Mouse (Mus musculus) CH12.LX (cell line): ENCODE results near the gene Grk3. TPM values are rescaled to one million over a fixed set of nuclear protein-coding genes. Genes with fewer than 3 reads are reported as not detected.

Experiments used
- DNase-seq: peaks from one replicate; pipeline ENCODE4 v3.0.0-alpha.2; 2013; ENCODE audit errors: extremely low read depth
- H3K27ac ChIP-seq: 2 replicates; pipeline ENCODE4 v1.5.1; 2012; ENCODE audit warnings: low read depth, mild to moderate bottlenecking, control low read depth, moderate library complexity; ENCODE audit not compliant: insufficient read depth
- H3K27me3 ChIP-seq: replicated peaks from 2 replicates; pipeline ENCODE3; 2012; ENCODE audit warnings: inconsistent platforms
- H3K36me3 ChIP-seq, 2 experiments: replicated peaks in 1 of 2; 2 replicates each; pipeline versions ENCODE3 to v1.6.1; 2012; ENCODE audit warnings: inconsistent platforms in 1 of 2, low read length in 1 of 2, mild to moderate bottlenecking in 1 of 2, mixed read lengths in 1 of 2, moderate library complexity in 1 of 2; ENCODE audit not compliant: control insufficient read depth in 1 of 2, insufficient read depth in 1 of 2
- H3K4me1 ChIP-seq, 2 experiments: 2 replicates each; pipeline ENCODE4 v1.6.1; 2012; ENCODE audit warnings: inconsistent platforms in 1 of 2, moderate library complexity in 1 of 2; ENCODE audit not compliant: insufficient read depth in 2 of 2, control insufficient read depth in 1 of 2
- H3K4me2 ChIP-seq: 2 replicates; pipeline ENCODE4 v1.6.1; 2012; ENCODE audit warnings: low read depth, mild to moderate bottlenecking, control low read depth; ENCODE audit not compliant: poor library complexity, insufficient read depth, severe bottlenecking
- H3K4me3 ChIP-seq, 3 experiments: fragments of 150-350 bp in 1 of 3; sonication (generic) in 1 of 3; replicated peaks in 1 of 3; 2 replicates each; pipeline versions ENCODE3 to v1.5.1; 2011 to 2012; ENCODE audit warnings: low read depth in 2 of 3, low read length in 2 of 3, mild to moderate bottlenecking in 2 of 3, moderate library complexity in 2 of 3, control low read depth in 1 of 3, improper control_type of control experiment in 1 of 3, inconsistent platforms in 1 of 3, mixed read lengths in 1 of 3; ENCODE audit not compliant: poor library complexity in 1 of 3
- H3K79me2 ChIP-seq: replicated peaks from 2 replicates; pipeline ENCODE4 v1.6.1; 2012; ENCODE audit warnings: mild to moderate bottlenecking, moderate library complexity; ENCODE audit not compliant: control insufficient read depth, poor library complexity, insufficient read depth, severe bottlenecking; ENCODE audit errors: extremely low read depth
- H3K9ac ChIP-seq: 2 replicates; pipeline ENCODE4 v1.6.1; 2012; ENCODE audit warnings: low read depth, mild to moderate bottlenecking, control low read depth, moderate library complexity; ENCODE audit not compliant: insufficient read depth
- H3K9me3 ChIP-seq: replicated peaks from 2 replicates; pipeline ENCODE3; 2012; ENCODE audit warnings: low read length, inconsistent platforms, mixed read lengths
- CTCF ChIP-seq, 2 experiments: IDR thresholded peaks in 1 of 2; conservative IDR thresholded peaks in 1 of 2; 2 replicates each; pipeline ENCODE4 v1.5.1; 2011 to 2012; ENCODE audit warnings: low read depth in 2 of 2, low read length in 2 of 2, improper control_type of control experiment in 1 of 2, inconsistent platforms in 1 of 2, mild to moderate bottlenecking in 1 of 2, moderate library complexity in 1 of 2
- ELF1 ChIP-seq: IDR thresholded peaks from 2 replicates; pipeline ENCODE4 v1.6.1; 2014; ENCODE audit warnings: low read depth, mild to moderate bottlenecking, inconsistent platforms, low read length, improper control_type of control experiment
- ETS1 ChIP-seq: conservative IDR thresholded peaks from 2 replicates; pipeline ENCODE4 v1.6.1; 2012; ENCODE audit warnings: low read depth, mild to moderate bottlenecking, inconsistent platforms, low read length, improper control_type of control experiment, moderate library complexity
- HCFC1 ChIP-seq: IDR thresholded peaks from 2 replicates; pipeline ENCODE4 v1.6.1; 2012; ENCODE audit warnings: low read depth, mild to moderate bottlenecking, inconsistent platforms, low read length, improper control_type of control experiment
- KAT2A ChIP-seq: IDR thresholded peaks from 2 replicates; pipeline ENCODE4 v1.6.1; 2012; ENCODE audit warnings: low read length, improper control_type of control experiment, inconsistent platforms; ENCODE audit not compliant: insufficient replicate concordance
- MAFK ChIP-seq: IDR thresholded peaks from 2 replicates; pipeline ENCODE4 v1.6.1; 2011; ENCODE audit warnings: low read length, improper control_type of control experiment; ENCODE audit not compliant: insufficient replicate concordance
- MAX ChIP-seq: IDR thresholded peaks from 2 replicates; pipeline ENCODE4 v1.6.1; 2011; ENCODE audit warnings: low read length, improper control_type of control experiment
- MXI1 ChIP-seq: IDR thresholded peaks from 2 replicates; pipeline ENCODE4 v1.6.1; 2011; ENCODE audit warnings: mild to moderate bottlenecking, low read depth, low read length, improper control_type of control experiment
- MYC ChIP-seq: IDR thresholded peaks from 2 replicates; pipeline ENCODE4 v1.6.1; 2011; ENCODE audit warnings: low read depth, mild to moderate bottlenecking, improper control_type of control experiment, low read length
- PAX5 ChIP-seq: IDR thresholded peaks from 2 replicates; pipeline ENCODE4 v1.6.1; 2012; ENCODE audit warnings: low read length, inconsistent platforms, mixed read lengths
- POLR2AphosphoS2 ChIP-seq: IDR thresholded peaks from 2 replicates; pipeline ENCODE4 v1.6.1; 2011; ENCODE audit warnings: low read depth, low read length, improper control_type of control experiment
- RCOR1 ChIP-seq: conservative IDR thresholded peaks from 2 replicates; pipeline ENCODE4 v1.6.1; 2012; ENCODE audit warnings: low read depth, mild to moderate bottlenecking, inconsistent platforms, low read length, improper control_type of control experiment
- SIN3A ChIP-seq: IDR thresholded peaks from 2 replicates; pipeline ENCODE4 v1.6.1; 2012; ENCODE audit warnings: low read length, improper control_type of control experiment, inconsistent platforms
- TBP ChIP-seq: conservative IDR thresholded peaks from 2 replicates; pipeline ENCODE4 v1.6.1; 2011; ENCODE audit warnings: low read depth, low read length, improper control_type of control experiment
- TCF12 ChIP-seq: IDR thresholded peaks from 2 replicates; pipeline ENCODE4 v1.6.1; 2014; ENCODE audit warnings: low read depth, mild to moderate bottlenecking, inconsistent platforms, low read length, improper control_type of control experiment
- UBTF ChIP-seq: IDR thresholded peaks from 2 replicates; pipeline ENCODE4 v1.6.1; 2012; ENCODE audit warnings: low read depth, mild to moderate bottlenecking, inconsistent platforms, low read length, improper control_type of control experiment, moderate library complexity
- USF1 ChIP-seq: IDR thresholded peaks from 2 replicates; pipeline ENCODE4 v1.6.1; 2014; ENCODE audit warnings: low read depth, mild to moderate bottlenecking, inconsistent platforms, low read length, improper control_type of control experiment
- ZC3H11A ChIP-seq: IDR thresholded peaks from 2 replicates; pipeline ENCODE4 v1.6.1; 2012; ENCODE audit warnings: low read depth, mild to moderate bottlenecking, inconsistent platforms, low read length, improper control_type of control experiment
- ZKSCAN1 ChIP-seq: IDR thresholded peaks from 2 replicates; pipeline ENCODE4 v1.6.1; 2012; ENCODE audit warnings: low read depth, inconsistent platforms, low read length, improper control_type of control experiment, borderline replicate concordance
- ZNF384 ChIP-seq: IDR thresholded peaks from 2 replicates; pipeline ENCODE4 v1.6.1; 2012; ENCODE audit warnings: low read depth, low read length, improper control_type of control experiment, inconsistent platforms
- dilution Hi-C: fragments of 300-500 bp; cut with MboI; formaldehyde crosslinking; loops from 2 replicates; pipeline ENCODE4 v1.14.3; 2020; ENCODE audit warnings: low sequenced_read_pairs; ENCODE audit not compliant: extremely low pct_unique_long_range_greater_than_20kb, extremely low pct_ligation_motif_present
- in situ Hi-C: fragments of 300-500 bp; cut with MboI; formaldehyde crosslinking; loops from 3 replicates; pipeline ENCODE4 v1.14.3; 2019; ENCODE audit warnings: low sequenced_read_pairs, low pct_ligation_motif_present, low pct_unique_long_range_greater_than_20kb, mixed read lengths
- polyA plus RNA-seq: library from polyadenylated mRNA; unstranded; fragments of >175 nt; gene quantifications from 2 replicates; pipeline ENCODE4 v1.2.1, GENCODE M21; 2012; ENCODE audit warnings: low read depth; ENCODE audit not compliant: insufficient read length
- total RNA-seq, 2 experiments: library from RNA; depleted of rRNA; stranded (reverse); fragments of 300-350 nt in 1 of 2; fragments of >200 nt in 1 of 2; gene quantifications; 2 replicates each; pipeline ENCODE4 v1.2.3; 2012 to 2014

Gene Grk3
- total and polyA plus RNA-seq, 3 experiments = not detected

GRCm38 (mm10) chr5:112907504-112907903 is 108.1 kb downstream of the Grk3 start:
- H3K36me3 ChIP-seq = no peaks in the 10 kb centered on the region
- no peak overlapping the region for H3K27ac ChIP-seq
- no peaks in the 10 kb centered on the region for H3K27me3 ChIP-seq
- in situ Hi-C loops = no loop called here
- no peak overlapping the region for H3K4me2 ChIP-seq
- H3K4me3 ChIP-seq = no peak overlapping the region
- H3K79me2 ChIP-seq = no peaks in the 10 kb centered on the region
- H3K9ac ChIP-seq = no peak overlapping the region
- H3K9me3 ChIP-seq = peaks cover 53% of the 10 kb centered on the region
- dilution Hi-C loops = no loop called here
- DNase-seq = no peak
- TF ChIP-seq MAFK (no peak), MYC (no peak), USF1 (no peak), ZC3H11A (no peak), ELF1 (no peak), MXI1 (no peak), KAT2A (no peak), CTCF (conservative IDR thresholded peaks at IDR 0.05 in 1 of 2, IDR thresholded peaks at IDR 0.05 in 1 of 2; ENCODE audit: low read depth in 2 of 2, low read length in 2 of 2) (no peak), SIN3A (no peak)
- H3K4me1 ChIP-seq = no peaks in the 10 kb centered on the region

- peaks cover 89% of the 10 kb centered on the region for H3K9me3 ChIP-seq
- no peaks in the 10 kb centered on the region for H3K4me1 ChIP-seq
- no peak within 1 kb of the TSS for H3K9ac ChIP-seq
- H3K27me3 ChIP-seq = no peaks in the 10 kb centered on the region
- TF ChIP-seq TCF12 (no peak), KAT2A (no peak), POLR2AphosphoS2 (no peak), ETS1 (no peak), TBP (no peak), RCOR1 (no peak), ZNF384 (no peak), MXI1 (no peak), MAX (no peak), UBTF (no peak), ZKSCAN1 (no peak), PAX5 (no peak), HCFC1 (no peak)
- no peak for DNase-seq
- no peak within 1 kb of the TSS for H3K4me3 ChIP-seq
- in situ Hi-C loops = no loop called here
- no peak within 1 kb of the TSS for H3K4me2 ChIP-seq
- dilution Hi-C loops = no loop called here
- H3K27ac ChIP-seq = no peak within 1 kb of the TSS
- H3K79me2 ChIP-seq = no peaks in the 10 kb centered on the region
- no peaks in the 10 kb centered on the region for H3K36me3 ChIP-seq
These were observed 119.6 kb downstream of the Grk3 start, which contains the start of gene Myo18b for GRCm38 (mm10) chr5:112895674-112896654. TSS of gene Myo18b (minus strand) at chr5:112896362.
